Mouse (Mus musculus): Measurements from ENCODE around the gene Nle1. TPM values are rescaled to one million over a fixed set of nuclear protein-coding genes. Genes with fewer than 3 reads are reported as not detected.

The Nle1 gene
- polyA plus RNA-seq (2015; fragmentation: Nextera tagmentation; extraction: Ambion mirVana): 28.1 and 35.9 TPM in 2 replicates

DNA sequence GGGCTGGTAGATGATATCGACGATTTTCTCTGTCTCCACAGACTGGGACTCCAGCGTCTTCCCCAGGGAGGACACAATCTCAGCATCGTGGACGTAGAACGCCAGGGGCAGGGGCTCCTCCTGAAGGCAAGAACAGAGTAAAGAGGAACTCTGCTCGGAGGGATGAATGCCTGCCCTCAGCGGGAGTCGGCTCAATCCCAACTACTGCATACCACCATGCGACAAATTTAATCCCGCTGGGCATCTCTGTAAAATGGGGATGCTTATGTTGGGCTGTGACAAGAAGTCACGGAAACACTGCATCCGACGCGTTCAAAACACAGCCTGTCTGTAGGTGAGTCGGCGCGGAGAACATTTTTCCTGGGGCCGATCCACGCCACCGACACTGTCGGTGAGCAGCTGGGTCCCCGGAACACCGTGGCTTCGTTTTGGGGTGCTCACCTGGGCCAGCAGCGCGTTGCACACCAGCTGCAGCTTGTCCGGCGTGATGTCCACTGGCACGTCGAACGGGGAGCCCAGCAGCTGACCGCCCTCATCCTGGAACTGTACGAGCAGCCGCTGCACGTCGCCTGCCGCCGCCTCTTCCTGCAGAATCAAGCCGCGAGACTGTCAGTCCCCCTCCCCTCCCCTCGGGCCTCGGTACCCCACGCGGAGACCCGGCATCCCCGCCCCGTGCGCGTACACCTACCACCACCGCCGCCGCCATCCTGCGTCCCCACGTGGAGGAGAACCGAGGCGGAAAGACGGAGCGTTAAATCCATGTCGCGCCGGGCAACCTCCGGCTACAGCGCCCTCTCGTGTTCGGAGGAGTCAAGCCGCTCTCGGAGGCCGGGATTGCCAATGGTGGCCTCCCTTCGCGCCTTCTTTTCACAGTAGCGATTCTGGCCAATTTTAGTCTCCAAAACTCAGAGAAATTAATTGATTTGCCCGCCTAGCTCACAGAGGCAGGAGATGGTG is at the start of gene Nle1:
Nle1 (minus strand) TSS at position 761 of the 957 bp plus-strand sequence.
- Histone ChIP-seq H3K27ac (no peak within 1 kb of the TSS), H3K27me3 (peaks cover 8% of the 10 kb centered on the region; the same call in 1 of the 2 replicates), H3K9ac (peak within 1 kb of the TSS; percentile 85), H3K36me3 (ENCODE audit: poor library complexity, severe bottlenecking) (peaks cover 36% of the 10 kb centered on the region), H3K4me2 (peak within 1 kb of the TSS; percentile 85), H3K4me1 (peaks cover 9% of the 10 kb centered on the region), H3K4me3 (peak within 1 kb of the TSS; percentile 85), H3K9me3 (replicated peaks) (no peaks in the 10 kb centered on the region)
- 1% methylated on average over 72 of the region's 73 CpGs for whole genome bisulfite sequencing
- ATAC-seq: peak; percentile 94

GRCm38 (mm10) chr11:82956925-82957324 is 48.7 kb upstream of the Nle1 start:
- 80% methylated on average over 10 of the region's 10 CpGs for WGBS
- H3K27me3 ChIP-seq: peaks cover 31% of the 10 kb centered on the region

DNA sequence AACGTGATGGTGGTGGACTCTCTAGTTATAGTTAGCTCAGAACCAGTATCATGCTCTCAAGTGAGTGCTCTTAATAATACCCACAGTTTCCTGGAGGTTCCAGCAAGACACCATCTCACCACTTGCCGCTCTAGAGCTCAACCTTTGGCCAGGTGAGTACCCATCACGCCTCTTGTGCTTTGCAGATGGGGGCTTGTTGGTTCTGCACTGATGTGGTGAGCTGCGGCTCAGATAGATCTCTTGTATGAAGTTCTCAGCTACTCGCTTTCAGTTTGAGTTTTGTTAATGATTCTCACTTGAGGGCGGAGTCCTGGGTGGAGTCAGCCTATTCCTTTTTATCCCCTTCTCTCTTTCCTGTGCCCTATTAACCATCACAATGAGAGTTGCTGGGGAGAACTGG is 46.4 kb upstream of the Nle1 start:
- Histone ChIP-seq H3K36me3 (ENCODE audit: poor library complexity, severe bottlenecking) (no peaks in the 10 kb centered on the region), H3K4me2 (no peak overlapping the region), H3K27me3 (peaks cover 53% of the 10 kb centered on the region), H3K4me1 (no peaks in the 10 kb centered on the region), H3K4me3 (no peak overlapping the region), H3K27ac (no peak overlapping the region), H3K9ac (no peak overlapping the region), H3K9me3 (replicated peaks) (no peaks in the 10 kb centered on the region)
- ATAC-seq: no peak
- WGBS: 75% methylated on average over 6 of the region's 6 CpGs

More at GRCm38 (mm10) chr11:82956925-82957324, 48.7 kb upstream of the Nle1 start:
- Histone ChIP-seq H3K36me3 (ENCODE audit: poor library complexity, severe bottlenecking) (no peaks in the 10 kb centered on the region), H3K9ac (no peak overlapping the region), H3K27ac (no peak overlapping the region), H3K4me1 (no peaks in the 10 kb centered on the region), H3K4me3 (no peak overlapping the region), H3K9me3 (replicated peaks) (no peaks in the 10 kb centered on the region), H3K4me2 (no peak overlapping the region)
- ATAC-seq: no peak

DNA sequence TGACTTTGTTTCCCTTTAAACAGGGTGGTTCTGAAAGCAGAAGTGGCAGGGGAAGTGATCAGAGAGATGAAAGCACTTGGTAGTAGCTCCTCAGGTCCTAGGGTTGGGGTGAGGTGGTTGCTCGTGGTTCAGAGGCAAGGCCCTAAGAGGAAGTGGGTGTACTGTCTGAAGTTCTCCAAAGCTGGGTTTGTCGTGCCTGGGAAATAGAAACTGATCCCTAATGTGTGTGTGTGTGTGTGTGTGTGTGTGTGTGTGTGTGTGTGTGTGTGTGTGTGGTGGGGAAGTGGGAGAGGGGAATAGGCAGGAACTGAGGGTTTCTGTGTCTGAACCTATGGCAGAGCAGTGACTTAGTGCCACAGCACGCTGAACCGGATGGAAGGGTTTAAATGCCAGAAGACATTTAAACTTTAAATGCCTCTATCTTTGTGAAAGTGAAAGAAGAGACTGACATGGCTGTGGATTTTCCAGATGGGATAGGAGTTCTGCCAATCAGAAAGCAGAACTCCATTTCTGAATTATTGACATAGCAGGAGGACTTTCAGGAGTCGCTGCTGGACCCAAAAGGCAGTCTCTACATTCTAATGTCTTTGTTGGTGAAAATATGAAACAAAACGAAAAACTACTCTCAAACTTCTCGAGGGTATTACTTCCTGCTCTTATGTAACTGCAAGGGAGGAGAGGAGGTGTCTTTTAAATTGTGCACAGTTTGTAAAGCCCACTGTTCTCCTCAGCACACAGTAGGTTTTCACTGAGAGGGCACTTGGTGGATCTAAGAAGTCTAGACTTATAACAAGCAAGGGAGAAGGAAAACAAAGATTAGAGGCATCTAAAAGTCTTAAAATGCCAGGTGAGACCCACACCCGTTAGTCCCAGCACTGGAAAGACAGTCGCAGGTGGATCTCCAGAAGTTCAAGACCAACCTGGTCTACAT is 44.7 kb upstream of the Nle1 start:
- Histone ChIP-seq H3K9ac (no peak overlapping the region), H3K27me3 (peaks cover 60% of the 10 kb centered on the region), H3K4me2 (no peak overlapping the region), H3K27ac (no peak overlapping the region), H3K4me1 (no peaks in the 10 kb centered on the region), H3K4me3 (no peak overlapping the region), H3K36me3 (ENCODE audit: poor library complexity, severe bottlenecking) (no peaks in the 10 kb centered on the region), H3K9me3 (replicated peaks) (no peaks in the 10 kb centered on the region)
- 71% methylated on average over 9 of the region's 9 CpGs for WGBS
- ATAC-seq: no peak

- Histone ChIP-seq H3K27ac (no peak overlapping the region), H3K4me3 (no peak overlapping the region), H3K27me3 (peaks cover 60% of the 10 kb centered on the region), H3K4me1 (no peaks in the 10 kb centered on the region), H3K9ac (0 out of 2 replicates have a peak overlapping the region, but pooled peaks have one; percentile 19), H3K9me3 (replicated peaks) (no peaks in the 10 kb centered on the region), H3K4me2 (0 out of 2 replicates have a peak overlapping the region, but pooled peaks have one; percentile 9), H3K36me3 (ENCODE audit: poor library complexity, severe bottlenecking) (no peaks in the 10 kb centered on the region)
- 13% methylated on average over 28 of the region's 28 CpGs for WGBS
- no peak for ATAC-seq
Measured at GRCm38 (mm10) chr11:82951865-82952611, 43.8 kb upstream of the Nle1 start.

DNA sequence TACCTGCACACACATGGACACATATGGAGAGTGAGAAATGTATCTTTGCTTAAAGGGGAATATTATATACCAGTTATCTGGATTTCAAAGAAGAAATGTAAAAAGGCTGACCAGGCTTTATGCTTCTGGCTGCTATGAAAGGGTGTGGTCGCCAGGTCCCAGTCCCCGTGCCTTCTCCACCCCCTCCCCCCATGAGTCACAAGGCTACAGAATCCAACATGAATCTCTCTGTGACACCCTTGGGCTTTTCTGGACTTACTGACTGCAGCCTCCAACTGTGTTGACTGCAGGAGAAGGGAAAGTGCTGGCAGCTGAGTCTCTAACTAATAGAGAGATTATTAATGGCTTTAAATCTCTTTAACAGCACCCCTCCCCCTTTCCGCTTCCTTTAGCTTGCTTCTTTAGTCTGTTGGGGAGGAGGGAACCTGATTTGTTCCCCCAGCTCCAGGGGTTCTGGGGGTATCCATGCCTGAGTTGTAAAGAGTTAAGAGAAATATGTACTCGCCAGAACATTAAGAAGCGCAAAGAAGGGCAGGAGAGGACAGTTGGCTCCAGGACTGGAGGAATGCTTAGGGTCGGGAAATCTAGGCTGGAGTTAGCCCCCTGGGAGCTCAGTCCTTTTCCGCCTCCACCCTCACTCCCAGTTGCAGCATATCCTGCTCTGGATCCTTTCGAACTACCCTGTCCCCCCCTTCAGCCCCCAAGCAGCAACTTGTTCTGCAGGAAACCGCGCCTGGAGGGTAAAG is 42.7 kb upstream of the Nle1 start, which contains the start of gene Slfn5:
Slfn5 (plus strand) TSS at position 614 of the 746 bp plus-strand sequence.
- WGBS: 11% methylated on average over 10 of the region's 10 CpGs
- H3K27me3 ChIP-seq: peaks cover 60% of the 10 kb centered on the region
- no peaks in the 10 kb centered on the region for H3K36me3 ChIP-seq (ENCODE audit: poor library complexity, severe bottlenecking)
- H3K9me3 ChIP-seq (replicated peaks): no peaks in the 10 kb centered on the region
- no peak within 1 kb of the TSS for H3K4me3 ChIP-seq
- H3K4me2 ChIP-seq: 0 out of 2 replicates have a peak within 1 kb of the TSS, but pooled peaks have one; percentile 9
- no peak for ATAC-seq
- H3K4me1 ChIP-seq: no peaks in the 10 kb centered on the region
- no peak within 1 kb of the TSS for H3K27ac ChIP-seq
- H3K9ac ChIP-seq: 0 out of 2 replicates have a peak within 1 kb of the TSS, but pooled peaks have one; percentile 19

DNA sequence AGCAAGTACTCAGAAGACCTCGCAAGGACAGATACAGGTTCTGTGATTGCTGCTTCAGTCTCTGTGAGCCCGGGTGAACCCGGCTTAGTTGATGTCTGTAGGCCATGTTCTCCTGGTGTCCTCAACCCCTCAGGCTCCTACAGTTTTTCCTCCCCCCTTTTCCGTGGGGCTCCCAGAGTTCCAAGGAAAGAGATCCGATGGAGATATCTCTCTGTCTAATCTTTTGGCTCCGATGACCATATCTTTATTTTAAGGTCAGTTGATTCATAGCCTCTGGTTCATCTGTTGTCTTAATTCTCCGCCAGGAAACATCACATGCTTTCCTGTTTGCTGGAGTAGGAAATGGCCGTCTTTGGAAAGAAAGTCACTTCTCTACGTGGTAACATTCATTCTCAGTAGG is 40.8 kb upstream of the Nle1 start:
- Histone ChIP-seq H3K27me3 (peaks cover 52% of the 10 kb centered on the region), H3K9me3 (replicated peaks) (no peaks in the 10 kb centered on the region), H3K4me1 (no peaks in the 10 kb centered on the region), H3K9ac (no peak overlapping the region), H3K36me3 (ENCODE audit: poor library complexity, severe bottlenecking) (no peaks in the 10 kb centered on the region), H3K27ac (no peak overlapping the region), H3K4me3 (no peak overlapping the region), H3K4me2 (no peak overlapping the region)
- WGBS: 91% methylated on average over 9 of the region's 9 CpGs
- ATAC-seq: no peak

GRCm38 (mm10) chr11:82947457-82947856 is 39.2 kb upstream of the Nle1 start:
- H3K9ac ChIP-seq: no peak overlapping the region
- no peaks in the 10 kb centered on the region for H3K4me1 ChIP-seq
- no peak for ATAC-seq
- 43% methylated on average over 4 of the region's 4 CpGs for WGBS
- no peaks in the 10 kb centered on the region for H3K36me3 ChIP-seq (ENCODE audit: poor library complexity, severe bottlenecking)
- H3K27ac ChIP-seq: no peak overlapping the region
- H3K4me3 ChIP-seq: no peak overlapping the region
- peaks cover 38% of the 10 kb centered on the region for H3K27me3 ChIP-seq
- H3K4me2 ChIP-seq: no peak overlapping the region
- no peaks in the 10 kb centered on the region for H3K9me3 ChIP-seq (replicated peaks)

- H3K9ac ChIP-seq: no peak overlapping the region
- H3K4me2 ChIP-seq: no peak overlapping the region
- no peaks in the 10 kb centered on the region for H3K36me3 ChIP-seq (ENCODE audit: poor library complexity, severe bottlenecking)
- H3K4me3 ChIP-seq: no peak overlapping the region
- H3K27ac ChIP-seq: no peak overlapping the region
- ATAC-seq: no peak
- no peaks in the 10 kb centered on the region for H3K4me1 ChIP-seq
- no peaks in the 10 kb centered on the region for H3K9me3 ChIP-seq (replicated peaks)
- 74% methylated on average over 2 of the region's 2 CpGs for WGBS
- H3K27me3 ChIP-seq: peaks cover 20% of the 10 kb centered on the region
Measured at GRCm38 (mm10) chr11:82945636-82946035, 37.4 kb upstream of the Nle1 start.

- Histone ChIP-seq H3K9ac (no peak overlapping the region), H3K4me3 (no peak overlapping the region), H3K4me1 (no peaks in the 10 kb centered on the region), H3K36me3 (ENCODE audit: poor library complexity, severe bottlenecking) (no peaks in the 10 kb centered on the region), H3K9me3 (replicated peaks) (no peaks in the 10 kb centered on the region), H3K27me3 (0 out of 2 replicates have a peak, but pooled peaks cover 3% of the 10 kb centered on the region), H3K27ac (no peak overlapping the region), H3K4me2 (no peak overlapping the region)
- ATAC-seq: no peak
- WGBS: 83% methylated on average over 6 of the region's 6 CpGs
Measured at GRCm38 (mm10) chr11:82943336-82943735, 35.1 kb upstream of the Nle1 start.

GRCm38 (mm10) chr11:82933186-82933585 is 25.0 kb upstream of the Nle1 start:
- Histone ChIP-seq H3K9me3 (replicated peaks) (no peaks in the 10 kb centered on the region), H3K4me1 (peaks cover 14% of the 10 kb centered on the region), H3K4me3 (peak overlapping the region; percentile 51), H3K27me3 (peaks cover 79% of the 10 kb centered on the region), H3K9ac (peak overlapping the region; percentile 48), H3K36me3 (ENCODE audit: poor library complexity, severe bottlenecking) (no peaks in the 10 kb centered on the region), H3K27ac (no peak overlapping the region), H3K4me2 (peak overlapping the region; percentile 95)
- no peak for ATAC-seq
- under 1% methylated on average over 29 of the region's 29 CpGs for WGBS

All from forebrain, embryonic 13.5 days (tissue).